Mouse (Mus musculus) layer of hippocampus, adult 9-10 months (tissue): ENCODE results near the gene Mettl16.

Experiments used
- DNase-seq: peaks from one replicate; pipeline ENCODE4 v3.0.0; 2022; ENCODE audit warnings: low spot score

Mettl16 gene

GRCm38 (mm10) chr11:74845784-74846183 is 75.2 kb downstream of the Mettl16 start:
- no peak for DNase-seq

GRCm38 (mm10) chr11:74847919-74848521 is 77.4 kb downstream of the Mettl16 start:
- DNase-seq: no peak

GRCm38 (mm10) chr11:74850998-74851661 is 80.5 kb downstream of the Mettl16 start:
- DNase-seq: no peak

- DNase-seq: no peak
Observed at GRCm38 (mm10) chr11:74857756-74858155, 87.1 kb downstream of the Mettl16 start.

- DNase-seq: no peak
Observed at GRCm38 (mm10) chr11:74862129-74862528, 91.5 kb downstream of the Mettl16 start.

GRCm38 (mm10) chr11:74863471-74863870 is 92.8 kb downstream of the Mettl16 start:
- DNase-seq: no peak

GRCm38 (mm10) chr11:74864421-74864820 is 93.8 kb downstream of the Mettl16 start:
- no peak for DNase-seq

- DNase-seq: no peak
Observed at GRCm38 (mm10) chr11:74865252-74865651, 94.6 kb downstream of the Mettl16 start.

GRCm38 (mm10) chr11:74866640-74867039 is 96.0 kb downstream of the Mettl16 start:
- no peak for DNase-seq

- DNase-seq: no peak
Observed at GRCm38 (mm10) chr11:74867181-74867580, 96.6 kb downstream of the Mettl16 start.

GRCm38 (mm10) chr11:74868046-74868760 is 97.6 kb downstream of the Mettl16 start:
- DNase-seq: no peak

- no peak for DNase-seq
Observed at GRCm38 (mm10) chr11:74869603-74870002, 99.0 kb downstream of the Mettl16 start.

GRCm38 (mm10) chr11:74870544-74870943 is 99.9 kb downstream of the Mettl16 start:
- no peak for DNase-seq

- DNase-seq: no peak
Observed at GRCm38 (mm10) chr11:74870991-74871622, 100.5 kb downstream of the Mettl16 start.

GRCm38 (mm10) chr11:74874630-74875029 is 104.0 kb downstream of the Mettl16 start:
- DNase-seq: no peak

GRCm38 (mm10) chr11:74876801-74877200 is 106.2 kb downstream of the Mettl16 start:
- DNase-seq: no peak
